7 mouse cellular contexts compared by ENCODE assay signal in the genomic region with DNA sequence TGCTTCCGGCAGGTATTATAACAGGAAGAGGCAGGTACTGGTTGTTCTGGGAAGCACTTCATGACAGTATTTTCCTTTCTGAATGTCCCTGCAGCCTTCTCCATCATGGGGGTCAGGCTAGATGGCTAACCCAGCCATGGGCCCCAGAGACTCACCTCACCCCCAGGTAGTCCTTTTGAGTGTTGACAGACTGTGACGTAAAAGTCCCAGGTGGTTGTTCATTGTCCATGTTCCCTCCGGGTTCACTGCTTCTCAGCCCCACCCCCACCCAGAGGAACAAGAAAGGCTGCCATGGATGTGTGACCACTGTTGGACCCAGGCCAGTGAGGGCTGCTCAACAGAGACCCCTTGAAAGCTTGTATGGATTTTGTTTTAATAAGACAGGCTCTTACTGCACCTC. TPM values are rescaled to one million over a fixed set of nuclear protein-coding genes. Genes with fewer than 3 reads are reported as not detected.
DNase-seq lines count a peak whose midpoint lies in the region; ATAC-seq and TF ChIP-seq lines count a peak whose summit lies in the region.

No protein-coding gene starts in this region.

- H3K9me3 ChIP-seq in intestine, embryonic 14.5 days (ENCODE audit: control insufficient read depth, low read length): no peaks in the 10 kb centered on the region
- H3K9me3 ChIP-seq in liver, embryonic 16.5 days (replicated peaks; ENCODE audit: control insufficient read depth, low read length): no peaks in the 10 kb centered on the region

- H3K4me1 ChIP-seq in bone marrow macrophage, adult 2 months (ENCODE audit: control insufficient read depth, insufficient read depth, low read length): peaks cover 36% of the 10 kb centered on the region
- peaks cover 19% of the 10 kb centered on the region for H3K4me1 ChIP-seq in intestine, embryonic 14.5 days (replicated peaks; ENCODE audit: control insufficient read depth, insufficient read depth, low read length)
- peaks cover 35% of the 10 kb centered on the region for H3K4me1 ChIP-seq in liver, embryonic 16.5 days (ENCODE audit: control insufficient read depth, low read depth, low read length)

- no peak overlapping the region for H3ac ChIP-seq in C2C12 (ENCODE audit: control insufficient read depth, insufficient read length, low read depth)

- DNase-seq in intestine, embryonic 14.5 days (ENCODE audit: low spot score): no peak
- DNase-seq in adrenal gland, adult 2 months: no peak
- DNase-seq in testis, postnatal 14 days (ENCODE audit: low spot score): no peak
- DNase-seq in gastrocnemius, postnatal 14 days: no peak

- H3K9ac ChIP-seq in intestine, embryonic 14.5 days (ENCODE audit: low read length): peak overlapping the region; percentile 74
- peak overlapping the region; percentile 93; the same call in 1 of the 2 replicates for H3K9ac ChIP-seq in liver, embryonic 16.5 days (ENCODE audit: low read depth, low read length)

- no peak for TF ChIP-seq CTCF in C2C12 (IDR thresholded peaks at IDR 0.05; ENCODE audit: control insufficient read depth, insufficient read depth, insufficient read length)
- TF ChIP-seq CTCF in bone marrow macrophage, adult 2 months (IDR thresholded peaks at IDR 0.05; ENCODE audit: low read depth, low read length): no peak

- H3K79me2 ChIP-seq in C2C12 (ENCODE audit: control insufficient read depth, insufficient read depth): peaks cover 31% of the 10 kb centered on the region

- H3K27ac ChIP-seq in bone marrow macrophage, adult 2 months (ENCODE audit: insufficient read depth, low read depth, low read length): peak overlapping the region; percentile 74
- peak overlapping the region; percentile 74; the same call in 1 of the 2 replicates for H3K27ac ChIP-seq in intestine, embryonic 14.5 days (ENCODE audit: low read depth)
- peak overlapping the region; percentile 89 for H3K27ac ChIP-seq in liver, embryonic 16.5 days (ENCODE audit: low read length)

- H3K4me2 ChIP-seq in intestine, embryonic 14.5 days (ENCODE audit: low read length): peak overlapping the region; percentile 91
- H3K4me2 ChIP-seq in liver, embryonic 16.5 days (ENCODE audit: low read depth, low read length): peak overlapping the region; percentile 98

- peaks cover 14% of the 10 kb centered on the region for H3K79me3 ChIP-seq in C2C12 (ENCODE audit: low read depth)

- H3K4me3 ChIP-seq in C2C12 (ENCODE audit: insufficient read depth, poor library complexity, severe bottlenecking): peak overlapping the region; percentile 99
- peak overlapping the region; percentile 89 for H3K4me3 ChIP-seq in bone marrow macrophage, adult 2 months (ENCODE audit: insufficient read depth, low read length)
- peak overlapping the region; percentile 95 for H3K4me3 ChIP-seq in intestine, embryonic 14.5 days (ENCODE audit: low read depth, low read length)
- H3K4me3 ChIP-seq in liver, embryonic 16.5 days (ENCODE audit: low read depth, low read length): peak overlapping the region; percentile 93

- 59% methylated on average over 3 of the region's 3 CpGs for WGBS in intestine, embryonic 14.5 days
- 71% methylated on average over 3 of the region's 3 CpGs for WGBS in liver, embryonic 16.5 days (ENCODE audit: insufficient replicate concordance)

- H3K36me3 ChIP-seq in C2C12 (ENCODE audit: control insufficient read depth, insufficient read depth): peaks cover 64% of the 10 kb centered on the region
- peaks cover 44% of the 10 kb centered on the region for H3K36me3 ChIP-seq in intestine, embryonic 14.5 days (ENCODE audit: control insufficient read depth, insufficient read depth, low read length)
- peaks cover 16% of the 10 kb centered on the region for H3K36me3 ChIP-seq in liver, embryonic 16.5 days (ENCODE audit: control insufficient read depth, insufficient read depth)

- no peak for ATAC-seq in intestine, embryonic 14.5 days (replicated peaks; ENCODE audit: low FRiP score, low TSS enrichment, low read depth)
- ATAC-seq in liver, embryonic 16.5 days (ENCODE audit: low read depth): no peak

- no peaks in the 10 kb centered on the region for H3K27me3 ChIP-seq in C2C12 (ENCODE audit: control insufficient read depth, insufficient read depth, insufficient read length)
- H3K27me3 ChIP-seq in intestine, embryonic 14.5 days (replicated peaks; ENCODE audit: control insufficient read depth, insufficient read depth, low read length): no peaks in the 10 kb centered on the region
- no peaks in the 10 kb centered on the region for H3K27me3 ChIP-seq in liver, embryonic 16.5 days (ENCODE audit: control insufficient read depth, insufficient read depth, low read depth, low read length)

- intact Hi-C loops in gastrocnemius, postnatal 14 days (cut with DNase I; ENCODE audit: low total_unique reads): no loop called here

- TF ChIP-seq POLR2A in bone marrow macrophage, adult 2 months (IDR thresholded peaks at IDR 0.05; ENCODE audit: borderline replicate concordance, low read depth, low read length): no peak

TF ChIP-seq in C2C12, 6 proteins besides CTCF, POLR2A, EP300 and RAD21:
- TF ChIP-seq FOSL1 (IDR thresholded peaks at IDR 0.05; ENCODE audit: insufficient read depth, low read length, poor library complexity, severe bottlenecking): no peak
- no peak for TF ChIP-seq CEBPB (IDR thresholded peaks at IDR 0.05; ENCODE audit: low read depth)
- TF ChIP-seq MYOD1 (IDR thresholded peaks at IDR 0.05; ENCODE audit: control insufficient read depth, insufficient read length, low read depth): no peak
- TF ChIP-seq USF1 (IDR thresholded peaks at IDR 0.05; ENCODE audit: low read depth): no peak
- no peak for TF ChIP-seq MAX (IDR thresholded peaks at IDR 0.05)
- no peak for TF ChIP-seq MYOG (IDR thresholded peaks at IDR 0.05; ENCODE audit: control insufficient read depth, extremely low read depth, insufficient read length)
TF ChIP-seq in C2C12: peak in this region for 0.

RNA-seq across cellular contexts. Expression of a gene that starts 1.7 kb away (rescaled TPM):
- 154 TPM for polyA plus RNA-seq in C2C12 (2012; fragmentation: generic; extraction: Trizol)
- 62.9 and 65.6 TPM in 2 replicates for polyA plus RNA-seq in bone marrow macrophage, adult 2 months (2012; ENCODE audit: insufficient read depth, insufficient read length, missing spikeins)
- polyA plus RNA-seq in intestine, embryonic 14.5 days (2014; fragmentation: Nextera tagmentation; extraction: Ambion mirVana): 74.6 and 83.1 TPM in 2 replicates
- 37.0 and 38.9 TPM in 2 replicates for polyA plus RNA-seq in liver, embryonic 16.5 days (2015; fragmentation: Nextera tagmentation; extraction: Ambion mirVana)
- 100 to 1,000 TPM; 103 to 116 TPM for total RNA-seq in adrenal gland, adult 2 months (2021)
- polyA plus RNA-seq in adrenal gland, adult 2 months (2012; rRNA removed): 400 and 531 TPM in 2 replicates
- 1 to 10 TPM; 5.1 to 7.0 TPM for total RNA-seq in gastrocnemius, postnatal 14 days (2021)

RNA-seq across cellular contexts. Expression of a gene that starts 8.9 kb away (rescaled TPM):
- 338 TPM for polyA plus RNA-seq in C2C12 (2012; fragmentation: generic; extraction: Trizol)
- 43.3 and 46.7 TPM in 2 replicates for polyA plus RNA-seq in bone marrow macrophage, adult 2 months (2012; ENCODE audit: insufficient read depth, insufficient read length, missing spikeins)
- 218 and 226 TPM in 2 replicates for polyA plus RNA-seq in intestine, embryonic 14.5 days (2014; fragmentation: Nextera tagmentation; extraction: Ambion mirVana)
- 81.5 and 83.1 TPM in 2 replicates for polyA plus RNA-seq in liver, embryonic 16.5 days (2015; fragmentation: Nextera tagmentation; extraction: Ambion mirVana)
- 100 to 1,000 TPM; 107 to 146 TPM for total RNA-seq in adrenal gland, adult 2 months (2021)
- polyA plus RNA-seq in adrenal gland, adult 2 months (2012; rRNA removed): 163 and 185 TPM in 2 replicates
- 100 to 1,000 TPM; 133 to 143 TPM for total RNA-seq in gastrocnemius, postnatal 14 days (2021)

RNA-seq across cellular contexts. Expression of a gene that starts 25.9 kb away (rescaled TPM):
- 26.4 TPM for polyA plus RNA-seq in C2C12 (2012; fragmentation: generic; extraction: Trizol)
- polyA plus RNA-seq in bone marrow macrophage, adult 2 months (2012; ENCODE audit: insufficient read depth, insufficient read length, missing spikeins): 13.0 and 13.6 TPM in 2 replicates
- polyA plus RNA-seq in intestine, embryonic 14.5 days (2014; fragmentation: Nextera tagmentation; extraction: Ambion mirVana): 46.0 and 46.8 TPM in 2 replicates
- 12.4 and 12.5 TPM in 2 replicates for polyA plus RNA-seq in liver, embryonic 16.5 days (2015; fragmentation: Nextera tagmentation; extraction: Ambion mirVana)
- total RNA-seq in adrenal gland, adult 2 months (2021): 10 to 100 TPM; 21.4 to 27.2 TPM
- 23.2 and 27.2 TPM in 2 replicates for polyA plus RNA-seq in adrenal gland, adult 2 months (2012; rRNA removed)
- total RNA-seq in gastrocnemius, postnatal 14 days (2021): 10 to 100 TPM; 11.4 to 11.8 TPM

RNA-seq across cellular contexts. Expression of a gene that starts 35.4 kb away (rescaled TPM):
- polyA plus RNA-seq in C2C12 (2012; fragmentation: generic; extraction: Trizol): 24.6 TPM
- 9.9 and 16.6 TPM in 2 replicates for polyA plus RNA-seq in bone marrow macrophage, adult 2 months (2012; ENCODE audit: insufficient read depth, insufficient read length, missing spikeins)
- 30.5 and 31.2 TPM in 2 replicates for polyA plus RNA-seq in intestine, embryonic 14.5 days (2014; fragmentation: Nextera tagmentation; extraction: Ambion mirVana)
- 15.0 and 15.2 TPM in 2 replicates for polyA plus RNA-seq in liver, embryonic 16.5 days (2015; fragmentation: Nextera tagmentation; extraction: Ambion mirVana)
- 10 to 100 TPM; 24.6 to 33.0 TPM for total RNA-seq in adrenal gland, adult 2 months (2021)
- polyA plus RNA-seq in adrenal gland, adult 2 months (2012; rRNA removed): 8.3 and 12.0 TPM in 2 replicates
- total RNA-seq in gastrocnemius, postnatal 14 days (2021): 1 to 10 TPM; 4.3 to 5.3 TPM

RNA-seq across cellular contexts. Expression of a gene that starts 35.5 kb away (rescaled TPM):
- polyA plus RNA-seq in C2C12 (2012; fragmentation: generic; extraction: Trizol): 7.5 TPM
- polyA plus RNA-seq in bone marrow macrophage, adult 2 months (2012; ENCODE audit: insufficient read depth, insufficient read length, missing spikeins): 11.4 and 15.4 TPM in 2 replicates
- 16.5 and 17.5 TPM in 2 replicates for polyA plus RNA-seq in intestine, embryonic 14.5 days (2014; fragmentation: Nextera tagmentation; extraction: Ambion mirVana)
- polyA plus RNA-seq in liver, embryonic 16.5 days (2015; fragmentation: Nextera tagmentation; extraction: Ambion mirVana): 9.1 and 9.3 TPM in 2 replicates
- 10 to 100 TPM; 25.8 to 37.1 TPM for total RNA-seq in adrenal gland, adult 2 months (2021)
- 48.7 and 81.2 TPM in 2 replicates for polyA plus RNA-seq in adrenal gland, adult 2 months (2012; rRNA removed)
- 10 to 100 TPM; 26.5 to 29.0 TPM for total RNA-seq in gastrocnemius, postnatal 14 days (2021)
